Comparison of ENCODE assay signal across 24 mouse cellular contexts in the genomic region with DNA sequence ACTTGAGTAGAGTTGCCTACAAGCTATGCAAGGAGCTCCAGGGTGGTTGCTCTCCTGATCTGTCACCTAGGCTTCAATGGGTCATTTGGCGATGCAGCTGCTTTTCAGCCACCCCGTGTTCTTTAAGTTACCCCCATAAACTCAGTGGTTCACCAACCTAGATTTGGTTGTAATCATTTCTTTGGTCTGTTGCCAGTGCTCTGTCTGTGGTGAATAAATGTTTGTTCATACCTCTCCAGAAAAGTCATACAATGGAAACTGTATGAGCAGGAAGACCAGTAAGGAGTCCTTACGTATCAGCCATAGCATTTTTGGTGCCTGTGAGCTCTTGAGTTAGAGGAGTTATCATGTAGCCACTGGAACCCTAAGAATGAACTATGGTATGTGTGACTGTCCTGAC. TPM values are rescaled to one million over a fixed set of nuclear protein-coding genes. Genes with fewer than 3 reads are reported as not detected.
DNase-seq lines count a peak whose midpoint lies in the region; ATAC-seq and TF ChIP-seq lines count a peak whose summit lies in the region.
"Had no signal": no experiment of that assay in that cellular context is flagged by ENCODE, and none has a peak within 500 bp of the region (broad histone marks: within the 10 kb centered on the region; RNA-seq: fewer than 3 reads in every experiment).

No protein-coding gene starts in this region.

- peaks cover 3% of the 10 kb centered on the region; the same call in 1 of the 2 replicates for H3K4me1 ChIP-seq in liver, embryonic 16.5 days (ENCODE audit: control insufficient read depth, low read depth, low read length)
- H3K4me1 ChIP-seq in liver, embryonic 12.5 days: peaks cover 13% of the 10 kb centered on the region; the same call in 1 of the 2 replicates
- peaks cover 51% of the 10 kb centered on the region for H3K4me1 ChIP-seq in lung, embryonic 16.5 days (replicated peaks; ENCODE audit: control insufficient read depth, insufficient read depth, low read length)
- H3K4me1 ChIP-seq in liver, postnatal 0 days (ENCODE audit: insufficient read depth): peaks cover 17% of the 10 kb centered on the region

- H3K27ac ChIP-seq in liver, embryonic 16.5 days (ENCODE audit: low read length): peak overlapping the region; percentile 26
- H3K27ac ChIP-seq in liver, embryonic 12.5 days: no peak overlapping the region
- H3K27ac ChIP-seq in lung, embryonic 16.5 days (ENCODE audit: low read length): 0 out of 2 replicates have a peak overlapping the region, but pooled peaks have one; percentile 10
- no peak overlapping the region for H3K27ac ChIP-seq in liver, postnatal 0 days (ENCODE audit: low read depth)
- H3K27ac ChIP-seq: embryonic facial prominence, embryonic 12.5 days; embryonic facial prominence, embryonic 15.5 days; heart, embryonic 15.5 days; hindbrain, embryonic 10.5 days; hindbrain, embryonic 13.5 days had no signal

- no peak overlapping the region for H3K9ac ChIP-seq in liver, embryonic 16.5 days (ENCODE audit: low read depth, low read length)
- H3K9ac ChIP-seq in liver, embryonic 12.5 days: no peak overlapping the region
- H3K9ac ChIP-seq in lung, embryonic 16.5 days (ENCODE audit: low read length): no peak overlapping the region
- no peak overlapping the region for H3K9ac ChIP-seq in liver, postnatal 0 days (replicated peaks)
- H3K9ac ChIP-seq: embryonic facial prominence, embryonic 12.5 days; embryonic facial prominence, embryonic 15.5 days; forebrain, postnatal 0 days; heart, embryonic 12.5 days; heart, embryonic 15.5 days; hindbrain, embryonic 13.5 days had no signal

- H3K27me3 ChIP-seq in liver, embryonic 16.5 days (ENCODE audit: control insufficient read depth, insufficient read depth, low read depth, low read length): no peaks in the 10 kb centered on the region
- no peaks in the 10 kb centered on the region for H3K27me3 ChIP-seq in liver, embryonic 12.5 days (replicated peaks)
- no peaks in the 10 kb centered on the region for H3K27me3 ChIP-seq in lung, embryonic 16.5 days (ENCODE audit: control insufficient read depth, insufficient read depth, low read depth, low read length)
- no peaks in the 10 kb centered on the region for H3K27me3 ChIP-seq in liver, postnatal 0 days (ENCODE audit: insufficient read depth, low read length)
- H3K27me3 ChIP-seq: embryonic facial prominence, embryonic 12.5 days; embryonic facial prominence, embryonic 15.5 days; heart, embryonic 12.5 days; heart, embryonic 15.5 days; hindbrain, embryonic 13.5 days had no signal

- no peak overlapping the region for H3K4me3 ChIP-seq in liver, embryonic 16.5 days (ENCODE audit: low read depth, low read length)
- no peak overlapping the region for H3K4me3 ChIP-seq in liver, embryonic 12.5 days
- H3K4me3 ChIP-seq in lung, embryonic 16.5 days (ENCODE audit: low read length): no peak overlapping the region
- H3K4me3 ChIP-seq in liver, postnatal 0 days (ENCODE audit: low read depth, low read length): no peak overlapping the region
- H3K4me3 ChIP-seq: embryonic facial prominence, embryonic 12.5 days; embryonic facial prominence, embryonic 15.5 days; heart, embryonic 12.5 days; heart, embryonic 15.5 days; hindbrain, embryonic 10.5 days; hindbrain, embryonic 13.5 days had no signal

- TF ChIP-seq CTCF in liver, postnatal 0 days (IDR thresholded peaks at IDR 0.05; ENCODE audit: low read depth): no peak

- no peak overlapping the region for H3K4me2 ChIP-seq in liver, embryonic 16.5 days (ENCODE audit: low read depth, low read length)
- no peak overlapping the region for H3K4me2 ChIP-seq in liver, embryonic 12.5 days
- H3K4me2 ChIP-seq in lung, embryonic 16.5 days (ENCODE audit: low read depth, low read length): no peak overlapping the region
- H3K4me2 ChIP-seq in liver, postnatal 0 days (ENCODE audit: low read depth, low read length): peak overlapping the region; percentile 11; the same call in 1 of the 2 replicates
- H3K4me2 ChIP-seq: embryonic facial prominence, embryonic 12.5 days; embryonic facial prominence, embryonic 15.5 days; heart, embryonic 12.5 days; heart, embryonic 15.5 days; hindbrain, embryonic 13.5 days had no signal

- ATAC-seq in liver, embryonic 16.5 days (ENCODE audit: low read depth): no peak
- ATAC-seq in liver, embryonic 12.5 days: no peak
- no peak for ATAC-seq in lung, embryonic 16.5 days (ENCODE audit: low read depth)
- ATAC-seq in liver, postnatal 0 days: no peak
- ATAC-seq: CD4-positive, CD25-positive, alpha-beta regulatory T cell, adult 4 months; forebrain, postnatal 0 days had no signal

- H3K36me3 ChIP-seq in liver, embryonic 16.5 days (ENCODE audit: control insufficient read depth, insufficient read depth): no peaks in the 10 kb centered on the region
- no peaks in the 10 kb centered on the region for H3K36me3 ChIP-seq in liver, embryonic 12.5 days
- no peaks in the 10 kb centered on the region for H3K36me3 ChIP-seq in lung, embryonic 16.5 days (ENCODE audit: control insufficient read depth, insufficient read depth, low read length)
- H3K36me3 ChIP-seq in liver, postnatal 0 days (replicated peaks; ENCODE audit: insufficient read depth, low read length): no peaks in the 10 kb centered on the region
- H3K36me3 ChIP-seq: embryonic facial prominence, embryonic 12.5 days; embryonic facial prominence, embryonic 15.5 days; heart, embryonic 12.5 days; heart, embryonic 15.5 days; hindbrain, embryonic 10.5 days; hindbrain, embryonic 13.5 days had no signal

- 62% methylated on average over 3 of the region's 3 CpGs for WGBS in liver, embryonic 16.5 days (ENCODE audit: insufficient replicate concordance)
- whole genome bisulfite sequencing in liver, embryonic 12.5 days (ENCODE audit: insufficient replicate concordance): 73% methylated on average over 3 of the region's 3 CpGs
- 53% methylated on average over 3 of the region's 3 CpGs for WGBS in lung, embryonic 16.5 days
- 69% methylated on average over 3 of the region's 3 CpGs for WGBS in liver, postnatal 0 days (ENCODE audit: insufficient replicate concordance)

- no peak for DNase-seq in lung, postnatal 10 days
- no peak for DNase-seq in liver, postnatal 0 days
- no peak for DNase-seq in frontal cortex, adult 2 months (ENCODE audit: extremely low spot score in 1 of 2, low spot score in 1 of 2)
- DNase-seq: adrenal gland, adult 2 months; adrenal gland, postnatal 14 days; cerebellum, adult 11 months; cerebellum, adult 2 months; cerebellum, adult 9-11 months; cerebellum, postnatal 25 days; forebrain, postnatal 0 days; gastrocnemius, postnatal 25 days; heart, adult 18-20 months; heart, postnatal 10 days; heart, postnatal 36 days had no signal

- H3K9me3 ChIP-seq in liver, embryonic 16.5 days (replicated peaks; ENCODE audit: control insufficient read depth, low read length): no peaks in the 10 kb centered on the region
- H3K9me3 ChIP-seq in liver, embryonic 12.5 days (replicated peaks): no peaks in the 10 kb centered on the region
- H3K9me3 ChIP-seq in lung, embryonic 16.5 days (ENCODE audit: control insufficient read depth, low read length): no peaks in the 10 kb centered on the region
- no peaks in the 10 kb centered on the region for H3K9me3 ChIP-seq in liver, postnatal 0 days (ENCODE audit: low read length)
- H3K9me3 ChIP-seq: embryonic facial prominence, embryonic 12.5 days; embryonic facial prominence, embryonic 15.5 days; heart, embryonic 12.5 days; heart, embryonic 15.5 days; hindbrain, embryonic 10.5 days; hindbrain, embryonic 13.5 days had no signal

- no peak for TF ChIP-seq EP300 in liver, postnatal 0 days (IDR thresholded peaks at IDR 0.05; ENCODE audit: low read depth)

RNA-seq across cellular contexts. Expression of gene Pard3, which starts 17.6 kb away (rescaled TPM):
- polyA plus RNA-seq in liver, embryonic 16.5 days (2015; fragmentation: Nextera tagmentation; extraction: Ambion mirVana): 6.3 and 7.0 TPM in 2 replicates
- 8.5 and 9.7 TPM in 2 replicates for polyA plus RNA-seq in liver, embryonic 12.5 days (2016; fragmentation: Nextera tagmentation; extraction: Ambion mirVana)
- polyA plus RNA-seq in lung, embryonic 16.5 days (2015; fragmentation: Nextera tagmentation; extraction: Ambion mirVana): 19.0 and 19.4 TPM in 2 replicates
- polyA plus RNA-seq in liver, postnatal 0 days (2015; fragmentation: Nextera tagmentation; extraction: Ambion mirVana): 8.9 and 10.2 TPM in 2 replicates
- 10.1 and 11.9 TPM in 2 replicates for polyA plus RNA-seq in frontal cortex, adult 2 months (2012; rRNA removed)

Comparison
In these comparisons a context has a peak if more than half of its experiments do, and no peak if none do; other contexts are left out.
1. H3K27ac ChIP-seq: peak in liver, embryonic 16.5 days (single experiment) and lung, embryonic 16.5 days (single experiment); none in liver, embryonic 12.5 days (single experiment) and liver, postnatal 0 days (single experiment).